Mouse (Mus musculus) monocyte, adult 5-6 weeks (primary cell): ENCODE measurements around the gene Egln2. TPM values are rescaled to one million over a fixed set of nuclear protein-coding genes. Genes with fewer than 3 reads are reported as not detected.

ENCODE experiments used
- ATAC-seq: fragments of 153-309, 156-312 bp; replicated peaks from 2 replicates; pipeline ENCODE4 v1.8.0; 2017; ENCODE audit warnings: mild to moderate bottlenecking; ENCODE audit not compliant: low TSS enrichment, insufficient number of reproducible peaks, severe bottlenecking, poor library complexity, low FRiP score
- total RNA-seq: library from RNA; stranded (forward); fragments of 200-1000, 200-491, 200-594 nt; gene quantifications from 3 replicates; pipeline ENCODE4 v1.2.3, GENCODE M21; 2017

Gene Egln2
- total RNA-seq, result 51.9 to 73.8 TPM (median 54.0 TPM) in 3 replicates

GRCm38 (mm10) chr7:27166614-27167474, at the start of gene Egln2:
Egln2 (minus strand) TSS chr7:27166802.
- ATAC-seq, result peak; percentile 64

- no peak for ATAC-seq
Observed at GRCm38 (mm10) chr7:27212626-27213025, 46.0 kb upstream of the Egln2 start.

GRCm38 (mm10) chr7:27203730-27204449, 37.3 kb upstream of the Egln2 start:
- no peak for ATAC-seq

GRCm38 (mm10) chr7:27198779-27199178, 32.2 kb upstream of the Egln2 start:
- no peak for ATAC-seq

GRCm38 (mm10) chr7:27198355-27198754, 31.8 kb upstream of the Egln2 start:
- no peak for ATAC-seq

- no peak for ATAC-seq
Observed at GRCm38 (mm10) chr7:27197634-27198033, 31.0 kb upstream of the Egln2 start.

GRCm38 (mm10) chr7:27197136-27197535, 30.5 kb upstream of the Egln2 start:
- ATAC-seq, result no peak

GRCm38 (mm10) chr7:27195681-27196611, 29.3 kb upstream of the Egln2 start, which contains the start of the genes BC024978 and Snrpa:
BC024978 (plus strand) TSS chr7:27195781.
Snrpa (minus strand) TSS chr7:27196271.
- peak; percentile 92 for ATAC-seq

GRCm38 (mm10) chr7:27193731-27194130, 27.1 kb upstream of the Egln2 start:
- no peak for ATAC-seq

- no peak for ATAC-seq
Observed at GRCm38 (mm10) chr7:27192434-27192833, 25.8 kb upstream of the Egln2 start.

GRCm38 (mm10) chr7:27189271-27189931, 22.8 kb upstream of the Egln2 start:
- no peak for ATAC-seq

GRCm38 (mm10) chr7:27185986-27186385, 19.4 kb upstream of the Egln2 start:
- ATAC-seq, result no peak

GRCm38 (mm10) chr7:27184964-27185363, 18.4 kb upstream of the Egln2 start:
- peak; percentile 47; the same call in 1 of the 2 replicates for ATAC-seq

GRCm38 (mm10) chr7:27182498-27182897, 15.9 kb upstream of the Egln2 start:
- no peak for ATAC-seq

- no peak for ATAC-seq
Observed at GRCm38 (mm10) chr7:27180837-27181695, 14.5 kb upstream of the Egln2 start, which contains the start of the genes Gm21983 and Mia. Gm21983 (minus strand) TSS chr7:27181086. Mia (minus strand) TSS chr7:27181157.

GRCm38 (mm10) chr7:27180036-27180435, 13.4 kb upstream of the Egln2 start:
- ATAC-seq, result no peak

- ATAC-seq, result no peak
Observed at GRCm38 (mm10) chr7:27179217-27179918, 12.8 kb upstream of the Egln2 start.
